Mouse (Mus musculus) lung, adult 2 months (tissue): ENCODE measurements around the gene Rxylt1.

Experiments used
- CTCF ChIP-seq: fragments of 200-500 bp; IDR thresholded peaks from 2 replicates; pipeline ENCODE4 v1.5.1; 2011; ENCODE audit warnings: mild to moderate bottlenecking, low read length, control low read depth; ENCODE audit not compliant: insufficient read depth
- POLR2A ChIP-seq: fragments of 200-500 bp; IDR thresholded peaks from 2 replicates; pipeline ENCODE4 v1.6.1; 2011; ENCODE audit warnings: low read depth, mild to moderate bottlenecking, control low read depth, low read length, borderline replicate concordance; ENCODE audit errors: extremely low read depth

DNA sequence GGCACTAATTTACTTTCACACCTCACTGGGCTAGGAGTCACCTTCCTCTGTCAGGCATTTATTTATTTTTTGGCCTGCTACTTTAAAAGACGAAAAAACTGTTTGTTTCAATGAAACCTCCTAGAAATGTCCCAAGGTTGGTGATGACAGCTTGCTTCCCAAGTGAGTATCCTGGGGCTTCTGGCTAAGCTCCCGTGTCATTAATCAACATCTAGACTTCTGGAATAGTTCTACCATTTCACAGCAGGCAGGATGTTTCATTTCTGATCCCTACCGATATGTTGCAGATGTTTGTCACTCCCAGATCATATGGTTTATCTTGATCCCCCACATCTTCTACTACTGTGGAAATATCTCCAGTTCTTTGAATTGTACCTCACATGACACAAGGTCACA is 9.5 kb upstream of the Rxylt1 start:
- TF ChIP-seq POLR2A (no peak), CTCF (no peak)
